Mouse (Mus musculus) Muller cell, postnatal 12 days (primary cell): ENCODE results near the gene Irf2bpl.

Experiments
- DNase-seq: peaks from one replicate; pipeline ENCODE4 v3.0.0-alpha.2; 2015; ENCODE audit errors: inconsistent ontology term

Irf2bpl gene

DNA sequence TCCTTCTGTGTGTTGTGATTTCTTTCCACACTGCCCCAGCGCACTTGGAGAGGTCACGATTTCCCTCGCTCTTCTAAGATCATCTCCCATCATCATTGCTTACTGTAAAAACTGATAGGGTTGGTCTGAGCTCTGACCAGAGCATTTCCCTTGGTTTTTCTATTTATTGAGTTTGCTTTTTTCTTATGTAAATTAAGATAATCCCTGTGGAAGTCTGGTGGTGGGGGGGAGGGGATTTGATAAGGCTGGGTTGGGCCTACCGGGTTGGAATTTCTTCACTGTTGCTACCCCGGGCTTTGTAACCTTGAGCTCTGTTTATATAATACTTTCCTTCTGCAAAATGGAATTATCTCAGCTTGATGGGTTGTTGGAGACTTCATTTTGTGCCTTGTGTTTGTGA lies 1.1 kb upstream of the Irf2bpl start:
- no peak for DNase-seq

GRCm38 (mm10) chr12:86885336-86885735 lies 738 bp upstream of the Irf2bpl start:
- DNase-seq = no peak

DNA sequence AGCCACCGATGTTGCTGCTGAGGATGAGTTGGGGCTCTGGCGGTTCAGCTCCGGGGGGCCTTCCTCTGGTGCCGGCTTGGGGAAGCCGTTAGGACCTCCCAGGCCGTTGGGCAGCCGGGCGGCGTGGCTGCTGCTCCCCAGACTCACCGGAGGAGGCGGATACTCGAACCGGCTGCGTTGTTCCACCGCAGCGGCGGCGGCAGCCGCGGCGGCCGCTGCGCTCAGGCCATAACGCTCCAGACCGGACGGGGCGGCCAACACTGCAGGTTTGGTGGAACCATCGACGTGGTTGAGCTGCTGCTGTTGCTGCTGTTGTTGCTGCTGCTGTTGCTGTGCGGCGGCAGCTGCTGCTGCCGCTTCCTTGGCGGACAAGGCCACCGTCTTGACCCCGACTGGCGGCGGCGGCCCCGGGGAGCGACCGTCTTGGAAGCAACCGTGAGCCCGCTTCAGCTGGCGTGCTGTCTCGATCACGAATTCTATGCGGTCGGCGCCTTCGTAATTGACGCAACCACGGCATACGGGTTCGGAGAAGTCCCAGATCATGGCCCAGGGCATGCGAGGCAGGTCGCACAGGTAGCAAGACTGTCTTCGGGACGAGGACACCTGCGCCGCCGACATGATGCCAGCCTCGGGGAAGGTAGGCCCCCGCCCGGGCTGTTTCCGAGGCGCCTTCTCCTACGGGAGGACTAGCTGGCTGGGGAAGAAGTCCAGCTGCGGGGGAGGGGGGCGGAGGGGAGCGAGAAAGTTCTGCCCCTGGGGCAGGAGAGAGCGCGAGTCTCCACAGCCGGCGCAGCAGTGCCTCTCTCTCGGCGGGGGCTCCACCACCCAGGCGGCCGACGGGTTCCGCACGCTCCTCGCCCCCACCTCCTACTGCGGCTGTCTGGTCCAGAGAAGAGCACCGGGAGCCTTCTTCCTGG lies 1.1 kb downstream of the Irf2bpl start:
- peak; percentile 85 for DNase-seq

GRCm38 (mm10) chr12:86883019-86883279 lies 1.6 kb downstream of the Irf2bpl start:
- DNase-seq = no peak

- peak; percentile 72 for DNase-seq
Observed at GRCm38 (mm10) chr12:86882279-86883018, 2.1 kb downstream of the Irf2bpl start.

- peak; percentile 45 for DNase-seq
Observed at GRCm38 (mm10) chr12:86881809-86882278, 2.8 kb downstream of the Irf2bpl start.

- peak; percentile 25 for DNase-seq
Observed at GRCm38 (mm10) chr12:86880090-86880723, 4.4 kb downstream of the Irf2bpl start.

DNA sequence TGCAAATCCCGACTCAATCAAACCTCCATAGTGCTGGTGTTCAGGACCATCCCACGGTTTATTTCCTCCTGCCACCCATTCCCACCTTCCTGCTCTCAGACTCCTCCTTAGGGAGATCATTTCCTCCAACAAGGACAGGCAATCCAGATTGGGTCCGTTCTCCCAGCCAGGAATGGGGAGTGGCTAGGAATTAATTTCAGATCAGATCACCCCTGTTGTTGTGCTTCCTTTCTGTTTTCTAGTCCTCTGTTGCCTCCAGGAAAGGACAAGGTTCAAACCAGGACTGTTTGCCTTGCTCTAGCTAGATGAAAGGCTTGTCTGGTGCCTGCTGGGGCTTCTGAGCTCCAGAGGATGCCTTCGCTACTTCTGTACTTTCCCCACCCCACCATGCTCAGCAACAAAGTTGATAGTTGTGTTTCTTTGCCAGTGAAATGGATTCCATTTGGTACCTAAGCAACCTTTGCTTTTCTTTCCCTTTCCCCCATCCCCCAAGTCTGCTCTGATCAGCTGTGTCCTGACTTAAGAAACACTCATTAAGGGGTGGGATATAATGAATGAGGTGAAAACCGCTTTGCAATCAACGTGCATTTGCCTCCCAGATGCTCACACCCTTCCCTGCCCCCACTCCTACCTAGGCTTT lies 5.0 kb downstream of the Irf2bpl start:
- peak; percentile 9 for DNase-seq

GRCm38 (mm10) chr12:86878426-86879353 lies 5.9 kb downstream of the Irf2bpl start:
- peak; percentile 25 for DNase-seq

DNA sequence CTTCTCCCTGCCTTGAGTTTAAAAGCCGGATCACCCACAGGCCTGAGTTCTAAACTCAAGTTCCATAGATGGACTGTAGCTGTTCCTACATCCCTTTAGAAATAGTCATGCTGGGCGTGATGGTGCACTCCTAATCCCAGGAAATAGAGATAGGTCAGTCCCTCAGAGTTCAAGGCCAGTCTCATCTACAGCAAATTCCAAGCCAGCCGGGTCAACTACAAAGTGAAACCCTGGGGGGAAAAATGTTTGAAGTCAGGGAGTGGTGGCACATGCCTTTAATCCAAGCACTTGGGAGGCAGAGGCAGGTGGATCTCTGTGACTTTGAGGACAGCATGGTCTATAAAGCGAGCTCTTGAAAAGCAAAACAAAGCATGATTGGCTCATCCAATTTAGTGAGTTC lies 7.6 kb downstream of the Irf2bpl start:
- no peak for DNase-seq

GRCm38 (mm10) chr12:86876116-86876515 lies 8.5 kb downstream of the Irf2bpl start:
- no peak for DNase-seq

DNA sequence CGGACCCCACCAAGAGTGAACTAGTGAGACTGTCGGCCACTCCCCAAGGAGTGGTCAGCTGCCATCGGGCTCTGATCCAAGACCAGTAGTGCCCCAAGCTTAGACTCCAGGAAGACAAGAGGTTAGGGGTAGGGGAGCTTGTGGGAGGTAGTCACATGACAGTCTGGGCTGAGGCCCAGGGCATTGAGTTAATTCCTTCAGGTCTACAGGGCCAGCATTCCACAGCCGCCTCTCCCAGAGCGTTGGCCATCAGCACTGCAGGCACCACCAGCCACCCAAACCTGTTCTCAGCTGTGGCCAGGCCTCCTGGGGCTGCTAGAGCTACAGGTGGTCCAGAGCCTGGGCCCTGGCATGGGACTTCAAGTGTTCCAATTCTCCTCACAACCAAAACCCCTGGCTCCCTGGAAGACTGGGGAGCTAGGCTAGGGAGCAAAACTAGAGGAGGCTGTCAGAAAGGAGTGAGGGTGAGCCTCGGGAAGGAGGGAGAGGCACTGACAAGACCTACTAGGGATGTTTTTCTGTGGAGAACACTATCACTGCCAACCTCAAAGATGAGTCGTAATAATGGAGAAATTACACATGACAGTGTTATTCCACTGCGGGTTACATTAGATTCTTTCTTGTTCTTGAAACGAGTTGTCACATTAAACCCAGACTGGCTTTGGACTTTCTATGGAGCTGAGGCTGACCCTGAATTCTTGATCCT lies 12.1 kb downstream of the Irf2bpl start:
- peak; percentile 84 for DNase-seq

GRCm38 (mm10) chr12:86871666-86872334 lies 12.8 kb downstream of the Irf2bpl start:
- no peak for DNase-seq

DNA sequence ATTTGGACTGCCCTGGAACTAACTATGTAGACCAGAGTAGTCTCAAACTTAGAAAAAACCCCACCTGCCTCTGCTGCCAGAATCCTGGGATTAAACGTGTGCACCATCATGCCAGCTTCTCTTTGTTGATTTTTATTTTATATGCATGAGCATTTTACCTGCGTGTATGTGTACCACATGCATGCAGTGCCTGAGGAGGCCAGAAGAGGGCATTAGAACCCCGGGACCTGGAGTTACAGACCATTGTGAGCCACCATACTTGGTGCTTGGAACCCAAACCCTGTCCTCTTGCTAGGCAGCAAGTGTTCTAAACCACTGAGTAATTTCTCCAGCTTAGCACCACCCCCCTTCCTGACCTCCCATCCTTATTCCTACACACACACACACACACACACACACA lies 13.6 kb downstream of the Irf2bpl start:
- DNase-seq = no peak

GRCm38 (mm10) chr12:86869761-86870160 lies 14.8 kb downstream of the Irf2bpl start:
- no peak for DNase-seq

DNA sequence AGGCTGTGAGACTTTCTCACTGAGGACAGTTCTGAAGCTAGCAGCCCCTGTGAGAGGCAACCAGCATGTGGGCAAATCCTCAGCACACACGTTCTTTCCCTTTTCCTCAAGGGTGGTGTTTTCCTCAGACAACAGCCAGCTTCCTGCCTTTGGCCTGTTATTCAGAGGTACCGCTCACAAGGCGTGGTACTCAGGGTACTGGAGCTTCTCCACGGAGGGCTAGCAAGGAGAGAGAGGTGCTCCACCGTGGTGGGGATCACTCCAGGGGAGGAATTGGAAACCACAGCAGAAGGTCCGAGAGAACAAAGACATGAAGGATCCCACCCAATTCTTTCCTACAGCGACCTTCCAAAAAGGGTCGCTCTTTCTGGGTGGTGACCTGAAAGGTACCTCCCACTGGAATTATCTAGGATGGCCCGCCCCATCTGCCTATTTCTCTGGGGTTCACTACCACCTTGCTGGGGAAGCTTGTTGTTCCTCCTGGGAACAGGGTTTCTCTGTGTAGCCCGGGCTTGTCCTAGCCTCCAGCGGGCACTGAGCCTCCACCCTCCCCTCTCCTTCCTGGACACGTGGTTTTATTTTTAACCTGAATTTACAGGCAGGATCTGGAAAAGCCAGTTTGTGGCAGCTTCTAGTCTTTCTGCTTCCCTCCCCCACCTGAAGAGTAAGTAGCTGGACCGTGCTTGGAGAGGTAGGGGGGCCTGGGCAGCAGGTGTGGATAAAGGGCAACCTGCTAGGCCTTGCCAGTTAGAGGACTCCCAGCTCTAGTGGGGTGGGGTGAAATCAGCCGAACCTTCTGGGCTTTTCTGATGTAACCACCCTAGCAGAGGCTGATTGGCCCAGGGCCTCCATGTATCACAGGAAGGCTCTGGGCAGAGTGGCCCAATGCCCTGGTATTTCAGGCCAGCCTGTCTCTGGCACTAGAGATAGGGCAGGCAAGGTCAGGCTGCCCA lies 17.1 kb downstream of the Irf2bpl start:
- peak; percentile 50 for DNase-seq

GRCm38 (mm10) chr12:86864316-86865020 lies 20.1 kb downstream of the Irf2bpl start:
- no peak for DNase-seq
